Mouse (Mus musculus) MEL (cell line): ENCODE data around the gene Evi2b.

Experiments used
- CTCF ChIP-seq, 3 experiments: IDR thresholded peaks in 2 of 3; conservative IDR thresholded peaks in 1 of 3; 2 replicates each; pipeline ENCODE4 v1.5.1; 2011 to 2012; ENCODE audit warnings: low read length in 3 of 3, low read depth in 2 of 3, mild to moderate bottlenecking in 2 of 3, improper control_type of control experiment in 1 of 3, inconsistent platforms in 1 of 3, mixed read lengths in 1 of 3, moderate library complexity in 1 of 3; ENCODE audit not compliant: control insufficient read depth in 1 of 3, insufficient read depth in 1 of 3, poor library complexity in 1 of 3, severe bottlenecking in 1 of 3
- E2F4 ChIP-seq: IDR thresholded peaks from 2 replicates; pipeline ENCODE4 v1.6.1; 2011; ENCODE audit warnings: low read depth, low read length, improper control_type of control experiment, borderline replicate concordance
- EP300 ChIP-seq, 2 experiments: IDR thresholded peaks; 2 replicates each; pipeline ENCODE4 v1.6.1; 2011; ENCODE audit warnings: improper control_type of control experiment in 2 of 2, low read length in 2 of 2, low read depth in 1 of 2, mild to moderate bottlenecking in 1 of 2
- JUND ChIP-seq: IDR thresholded peaks from 2 replicates; pipeline ENCODE4 v1.6.1; 2011; ENCODE audit warnings: low read depth, mild to moderate bottlenecking, improper control_type of control experiment, low read length
- MXI1 ChIP-seq: IDR thresholded peaks from 2 replicates; pipeline ENCODE4 v1.6.1; 2011; ENCODE audit warnings: mild to moderate bottlenecking, low read depth, low read length, improper control_type of control experiment
- POLR2A ChIP-seq, 2 experiments: IDR thresholded peaks; 2 replicates each; pipeline ENCODE4 v1.6.1; 2011 to 2012; ENCODE audit warnings: low read length in 2 of 2, mild to moderate bottlenecking in 2 of 2, control low read depth in 1 of 2, improper control_type of control experiment in 1 of 2, low read depth in 1 of 2, moderate library complexity in 1 of 2; ENCODE audit not compliant: control insufficient read depth in 1 of 2, insufficient read depth in 1 of 2, poor library complexity in 1 of 2
- RAD21 ChIP-seq: IDR thresholded peaks from 2 replicates; pipeline ENCODE4 v1.6.1; 2011; ENCODE audit warnings: mild to moderate bottlenecking, low read depth, low read length, improper control_type of control experiment
- RCOR1 ChIP-seq: IDR thresholded peaks from 2 replicates; pipeline ENCODE4 v1.6.1; 2012; ENCODE audit warnings: low read depth, mild to moderate bottlenecking, inconsistent platforms, low read length, improper control_type of control experiment
- SIN3A ChIP-seq: IDR thresholded peaks from 2 replicates; pipeline ENCODE4 v1.6.1; 2012; ENCODE audit warnings: low read length, improper control_type of control experiment, inconsistent platforms
- USF1 ChIP-seq: IDR thresholded peaks from 2 replicates; pipeline ENCODE4 v1.6.1; 2014; ENCODE audit warnings: low read depth, mild to moderate bottlenecking, inconsistent platforms, low read length, improper control_type of control experiment, moderate library complexity
- ZC3H11A ChIP-seq: IDR thresholded peaks from 2 replicates; pipeline ENCODE4 v1.6.1; 2012; ENCODE audit warnings: low read depth, mild to moderate bottlenecking, inconsistent platforms, low read length, improper control_type of control experiment

GRCm38 (mm10) chr11:79522944-79523343, 618 bp downstream of the Evi2b start:
- no peak for TF ChIP-seq JUND
- TF ChIP-seq CTCF (IDR thresholded peaks at IDR 0.05 in 2 of 3, conservative IDR thresholded peaks at IDR 0.05 in 1 of 3; ENCODE audit: control insufficient read depth in 1 of 3, insufficient read depth in 1 of 3, low read depth in 2 of 3, low read length in 3 of 3, poor library complexity in 1 of 3, severe bottlenecking in 1 of 3) = no peak
- TF ChIP-seq RAD21 = no peak
- no peak for TF ChIP-seq POLR2A (IDR thresholded peaks at IDR 0.05; ENCODE audit: control insufficient read depth in 1 of 2, insufficient read depth in 1 of 2, low read depth in 1 of 2, low read length in 2 of 2, poor library complexity in 1 of 2)
- no peak for TF ChIP-seq RCOR1
- no peak for TF ChIP-seq E2F4
- TF ChIP-seq SIN3A = no peak; the same call in 1 of the 2 replicates
- TF ChIP-seq MXI1 = peak; percentile 32
- no peak for TF ChIP-seq ZC3H11A
- TF ChIP-seq EP300 (IDR thresholded peaks at IDR 0.05; ENCODE audit: low read depth in 1 of 2, low read length in 2 of 2) = no peak
- no peak for TF ChIP-seq USF1
